Mouse (Mus musculus) heart, embryonic 11.5 days (tissue): ENCODE measurements at regions not wholly inside any gene's neighbourhood (a gene's known extent, or its start where the extent isn't known, plus 50 kb on each side); places are given as distances from the start of the nearest gene placed in this dataset.

Source experiments
- ATAC-seq: fragments of 200-750 bp; cut with Nextera tagmentation; replicated peaks from 2 replicates; pipeline ENCODE4 v1.8.0; 2017; ENCODE audit warnings: moderate library complexity; ENCODE audit not compliant: insufficient number of reproducible peaks, low FRiP score, low TSS enrichment
- H3K27ac ChIP-seq: fragments of 300-500 bp; sonication (generic); 2 replicates; pipeline ENCODE4 v1.5.1; 2014; ENCODE audit warnings: mild to moderate bottlenecking, low read depth, low read length
- H3K27me3 ChIP-seq: fragments of 300-500 bp; sonication (generic); 2 replicates; pipeline ENCODE4 v1.6.1; 2014; ENCODE audit warnings: mild to moderate bottlenecking, low read length, mixed read lengths; ENCODE audit not compliant: control insufficient read depth, insufficient read depth
- H3K36me3 ChIP-seq: fragments of 300-500 bp; sonication (generic); 2 replicates; pipeline ENCODE4 v1.6.1; 2014; ENCODE audit warnings: mild to moderate bottlenecking, low read length, moderate library complexity, mixed read lengths; ENCODE audit not compliant: control insufficient read depth, insufficient read depth
- H3K4me1 ChIP-seq: fragments of 300-500 bp; sonication (generic); 2 replicates; pipeline ENCODE4 v1.6.1; 2014; ENCODE audit warnings: low read length; ENCODE audit not compliant: control insufficient read depth, insufficient read depth
- H3K4me2 ChIP-seq: fragments of 300-500 bp; sonication (generic); 2 replicates; pipeline ENCODE4 v1.6.1; 2014; ENCODE audit warnings: mild to moderate bottlenecking, moderate library complexity
- H3K4me3 ChIP-seq: fragments of 300-500 bp; sonication (generic); 2 replicates; pipeline ENCODE4 v1.5.1; 2014; ENCODE audit warnings: low read depth, low read length
- H3K9ac ChIP-seq: fragments of 300-500 bp; sonication (generic); 2 replicates; pipeline ENCODE4 v1.6.1; 2014; ENCODE audit warnings: mild to moderate bottlenecking, low read depth, low read length, moderate library complexity
- H3K9me3 ChIP-seq: fragments of 300-500 bp; sonication (generic); replicated peaks from 2 replicates; pipeline ENCODE4 v1.6.1; 2016; ENCODE audit warnings: low read length; ENCODE audit not compliant: control insufficient read depth
- WGBS: fragments of 180-500 bp; shearing (Covaris S2); extraction: QIAGEN DNeasy Blood & Tissue Kit; methylation state at CpG from one replicate; pipeline ENCODE4 v1.1.7; 2014; ENCODE audit not compliant: insufficient replicate concordance; 5-methylcytosine and 5-hydroxymethylcytosine counted together

GRCm38 (mm10) chr3:53353282-53353681 is 109.8 kb downstream of the Nhlrc3 start:
- Histone ChIP-seq H3K4me3 (no peak overlapping the region), H3K36me3 (no peaks in the 10 kb centered on the region), H3K9ac (no peak overlapping the region), H3K4me2 (no peak overlapping the region), H3K27me3 (no peaks in the 10 kb centered on the region), H3K4me1 (no peaks in the 10 kb centered on the region), H3K9me3 (no peaks in the 10 kb centered on the region), H3K27ac (no peak overlapping the region)
- no peak for ATAC-seq
- 84% methylated on average over 7 of the region's 7 CpGs for WGBS

GRCm38 (mm10) chr3:53343638-53344037 is 119.5 kb downstream of the Nhlrc3 start:
- no peak overlapping the region for H3K27ac ChIP-seq
- H3K4me3 ChIP-seq = no peak overlapping the region
- H3K4me2 ChIP-seq = no peak overlapping the region
- 73% methylated on average over 6 of the region's 6 CpGs for WGBS
- no peaks in the 10 kb centered on the region for H3K9me3 ChIP-seq
- no peak overlapping the region for H3K9ac ChIP-seq
- no peaks in the 10 kb centered on the region for H3K4me1 ChIP-seq
- ATAC-seq = no peak
- no peaks in the 10 kb centered on the region for H3K27me3 ChIP-seq
- no peaks in the 10 kb centered on the region for H3K36me3 ChIP-seq

GRCm38 (mm10) chr3:53341304-53342206 is 121.6 kb downstream of the Nhlrc3 start:
- no peak for ATAC-seq
- no peak overlapping the region for H3K4me2 ChIP-seq
- WGBS = 58% methylated on average over 22 of the region's 22 CpGs
- no peaks in the 10 kb centered on the region for H3K9me3 ChIP-seq
- no peak overlapping the region for H3K9ac ChIP-seq
- no peaks in the 10 kb centered on the region for H3K27me3 ChIP-seq
- no peak overlapping the region for H3K4me3 ChIP-seq
- H3K27ac ChIP-seq = no peak overlapping the region
- H3K4me1 ChIP-seq = no peaks in the 10 kb centered on the region
- no peaks in the 10 kb centered on the region for H3K36me3 ChIP-seq

GRCm38 (mm10) chr3:53338571-53338970 is 124.6 kb downstream of the Nhlrc3 start:
- no peak for ATAC-seq
- Histone ChIP-seq H3K27ac (no peak overlapping the region), H3K27me3 (no peaks in the 10 kb centered on the region), H3K4me3 (no peak overlapping the region), H3K9ac (no peak overlapping the region), H3K36me3 (no peaks in the 10 kb centered on the region), H3K4me1 (no peaks in the 10 kb centered on the region), H3K9me3 (no peaks in the 10 kb centered on the region), H3K4me2 (no peak overlapping the region)
- 90% methylated on average over 7 of the region's 7 CpGs for WGBS

GRCm38 (mm10) chr3:53334051-53334450 is 129.1 kb downstream of the Nhlrc3 start:
- Histone ChIP-seq H3K27ac (no peak overlapping the region), H3K4me3 (peak overlapping the region; percentile 21), H3K36me3 (no peaks in the 10 kb centered on the region), H3K9me3 (no peaks in the 10 kb centered on the region), H3K4me1 (no peaks in the 10 kb centered on the region), H3K27me3 (no peaks in the 10 kb centered on the region), H3K9ac (peak overlapping the region; percentile 43; the same call in 1 of the 2 replicates), H3K4me2 (peak overlapping the region; percentile 61)
- 25% methylated on average over 11 of the region's 11 CpGs for WGBS
- ATAC-seq = no peak

GRCm38 (mm10) chr3:53329528-53329927 is 133.6 kb downstream of the Nhlrc3 start:
- H3K36me3 ChIP-seq = no peaks in the 10 kb centered on the region
- ATAC-seq = no peak
- H3K4me2 ChIP-seq = no peak overlapping the region
- WGBS = 58% methylated on average over 3 of the region's 3 CpGs
- no peaks in the 10 kb centered on the region for H3K27me3 ChIP-seq
- no peak overlapping the region for H3K9ac ChIP-seq
- H3K9me3 ChIP-seq = no peaks in the 10 kb centered on the region
- no peak overlapping the region for H3K27ac ChIP-seq
- no peaks in the 10 kb centered on the region for H3K4me1 ChIP-seq
- H3K4me3 ChIP-seq = no peak overlapping the region

- ATAC-seq = no peak
- 57% methylated on average over 5 of the region's 5 CpGs for WGBS
- H3K36me3 ChIP-seq = no peaks in the 10 kb centered on the region
These were observed 135.7 kb downstream of the Nhlrc3 start for GRCm38 (mm10) chr3:53327424-53327823.

GRCm38 (mm10) chr3:53326967-53327366 is 136.2 kb downstream of the Nhlrc3 start:
- WGBS = 50% methylated on average over 7 of the region's 7 CpGs
- no peaks in the 10 kb centered on the region for H3K27me3 ChIP-seq
- H3K4me1 ChIP-seq = no peaks in the 10 kb centered on the region
- no peak overlapping the region for H3K4me3 ChIP-seq
- H3K27ac ChIP-seq = no peak overlapping the region
- H3K36me3 ChIP-seq = no peaks in the 10 kb centered on the region
- H3K9me3 ChIP-seq = no peaks in the 10 kb centered on the region
- no peak overlapping the region for H3K4me2 ChIP-seq
- H3K9ac ChIP-seq = no peak overlapping the region
- no peak for ATAC-seq

More at GRCm38 (mm10) chr3:53327424-53327823, 135.7 kb downstream of the Nhlrc3 start:
- H3K9ac ChIP-seq = no peak overlapping the region
- H3K9me3 ChIP-seq = no peaks in the 10 kb centered on the region
- no peak overlapping the region for H3K27ac ChIP-seq
- no peaks in the 10 kb centered on the region for H3K4me1 ChIP-seq
- H3K4me2 ChIP-seq = no peak overlapping the region
- no peaks in the 10 kb centered on the region for H3K27me3 ChIP-seq
- H3K4me3 ChIP-seq = no peak overlapping the region

GRCm38 (mm10) chr3:53325080-53325479 is 138.1 kb downstream of the Nhlrc3 start:
- Histone ChIP-seq H3K9ac (no peak overlapping the region), H3K4me1 (no peaks in the 10 kb centered on the region), H3K9me3 (no peaks in the 10 kb centered on the region), H3K27ac (no peak overlapping the region), H3K4me3 (no peak overlapping the region), H3K36me3 (no peaks in the 10 kb centered on the region), H3K4me2 (no peak overlapping the region), H3K27me3 (no peaks in the 10 kb centered on the region)
- no peak for ATAC-seq
- 93% methylated on average over 7 of the region's 7 CpGs for WGBS
